Mouse (Mus musculus): ENCODE data around the gene Ms4a6b.
"Not testable (repeated sequence)": the region's sequence is repeated elsewhere in the genome, so short reads cannot be mapped to it uniquely, and the experiment has no call there.

Gene Ms4a6b

DNA sequence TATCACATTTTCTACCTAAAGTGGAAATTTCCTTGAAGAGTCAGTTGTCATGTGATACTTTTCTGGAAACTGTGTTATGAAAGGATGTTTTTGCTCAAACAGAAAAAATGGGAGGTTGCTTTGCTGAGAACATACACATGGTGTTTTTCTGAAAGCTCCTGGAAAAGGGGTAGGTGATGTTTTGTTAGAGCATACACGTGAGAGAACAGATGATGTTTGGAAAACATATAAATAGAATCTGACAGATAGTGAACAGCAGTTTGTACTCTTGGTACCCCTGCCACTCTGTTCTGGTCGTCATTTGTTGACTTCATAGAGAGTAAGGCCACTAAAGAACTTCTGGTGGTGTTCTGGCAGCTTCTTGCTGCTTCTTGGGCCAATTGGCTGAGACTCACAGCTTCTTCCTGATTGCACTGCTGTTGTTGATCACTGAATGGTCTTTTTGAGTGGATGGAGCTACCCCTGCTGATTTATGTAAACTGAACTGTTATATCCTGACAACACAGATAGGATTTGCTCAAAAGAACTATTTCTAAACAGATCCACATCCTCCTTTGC lies 17.7 kb downstream of the Ms4a6b start:
- DNase-seq (ENCODE audit: low spot score), result no peak

- no peak for DNase-seq (ENCODE audit: low spot score)
Observed at GRCm38 (mm10) chr19:11536593-11536992, 20.3 kb downstream of the Ms4a6b start, which contains the start of gene Ms4a4d. Ms4a4d (plus strand) TSS chr19:11536801.

DNA sequence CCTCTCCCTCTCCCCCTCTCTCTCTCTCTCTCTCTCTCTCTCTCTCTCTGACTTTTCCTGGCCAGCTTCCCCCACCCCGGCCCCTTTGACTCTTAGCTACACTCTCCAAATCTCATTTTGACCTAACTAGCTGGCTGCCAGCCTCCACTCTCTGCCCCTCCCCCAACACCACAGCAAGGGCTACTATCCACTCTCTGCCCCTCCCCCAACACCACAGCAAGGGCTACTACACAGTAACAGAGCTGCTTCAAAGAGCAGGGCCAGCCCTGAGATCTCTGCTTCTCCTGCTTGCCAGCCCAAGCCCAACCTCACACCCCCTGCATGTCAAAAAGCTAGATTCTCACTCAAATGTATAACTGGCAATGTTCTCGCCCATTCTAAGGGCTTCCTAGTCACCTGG lies 21.0 kb downstream of the Ms4a6b start:
- DNase-seq (ENCODE audit: low spot score), result no peak

GRCm38 (mm10) chr19:11540166-11540821 lies 24.0 kb downstream of the Ms4a6b start:
- not testable (repeated sequence) for DNase-seq (ENCODE audit: low spot score)

- not testable (repeated sequence) for DNase-seq (ENCODE audit: low spot score)
Observed at GRCm38 (mm10) chr19:11544383-11544782, 28.1 kb downstream of the Ms4a6b start.

DNA sequence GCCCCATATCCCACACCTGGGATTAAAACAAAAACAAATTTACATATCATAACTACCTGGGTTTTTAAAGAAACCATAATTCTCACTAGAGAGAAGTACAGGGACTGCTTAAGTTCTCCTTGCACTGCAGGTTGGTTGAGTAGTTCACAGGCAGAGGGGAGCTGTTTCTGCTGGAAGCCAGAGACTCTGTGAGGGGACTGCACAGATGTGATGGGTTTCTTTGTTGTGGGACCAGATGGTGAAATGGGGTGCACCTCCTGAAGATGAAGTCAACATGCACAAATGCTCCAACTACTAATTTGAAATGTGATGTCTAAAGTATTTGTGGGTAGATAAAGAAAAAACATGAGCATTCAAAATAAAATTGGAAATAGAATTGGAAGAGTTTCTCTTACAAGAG lies 31.6 kb downstream of the Ms4a6b start:
- DNase-seq (ENCODE audit: low spot score), result no peak

DNA sequence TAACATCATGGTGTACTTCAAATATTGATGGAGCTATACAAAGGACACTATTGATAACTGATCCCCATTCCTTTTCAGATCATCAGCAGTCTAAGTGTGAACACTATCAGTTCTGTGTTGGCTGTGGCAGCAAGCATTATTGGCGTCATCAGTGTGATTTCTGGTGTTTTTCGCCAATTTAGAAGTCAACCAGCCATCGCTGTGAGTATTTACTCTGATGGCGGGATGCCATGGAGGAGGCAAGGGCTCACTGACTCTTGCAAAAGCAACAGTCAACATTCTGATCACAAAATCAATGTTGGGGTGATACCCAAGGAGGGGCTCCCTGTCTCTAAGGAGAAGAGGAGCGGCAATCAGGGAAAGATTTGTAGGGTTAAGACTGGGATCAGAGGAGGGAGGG lies 38.4 kb downstream of the Ms4a6b start:
- no peak for DNase-seq (ENCODE audit: low spot score)

DNA sequence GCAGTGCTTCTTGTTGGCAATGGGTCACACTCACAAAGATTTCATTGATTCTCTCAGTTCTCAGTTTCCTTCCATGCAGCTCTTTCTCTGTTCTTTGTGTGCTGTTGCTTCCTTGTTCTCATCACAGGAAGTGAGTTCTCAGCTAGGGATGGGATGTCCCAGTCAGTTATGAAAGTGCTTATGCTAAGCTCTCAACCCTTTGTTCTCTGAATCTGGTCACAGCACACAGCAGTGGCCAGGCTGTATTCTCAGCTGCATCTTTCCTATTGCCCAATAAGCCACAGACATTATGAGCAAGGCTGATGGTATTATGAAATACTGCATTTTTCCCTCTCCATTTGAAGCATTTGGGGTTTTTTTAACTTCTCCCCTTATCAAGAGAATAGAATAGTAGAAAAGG lies 43.2 kb downstream of the Ms4a6b start:
- not testable (repeated sequence) for DNase-seq (ENCODE audit: low spot score)

DNA sequence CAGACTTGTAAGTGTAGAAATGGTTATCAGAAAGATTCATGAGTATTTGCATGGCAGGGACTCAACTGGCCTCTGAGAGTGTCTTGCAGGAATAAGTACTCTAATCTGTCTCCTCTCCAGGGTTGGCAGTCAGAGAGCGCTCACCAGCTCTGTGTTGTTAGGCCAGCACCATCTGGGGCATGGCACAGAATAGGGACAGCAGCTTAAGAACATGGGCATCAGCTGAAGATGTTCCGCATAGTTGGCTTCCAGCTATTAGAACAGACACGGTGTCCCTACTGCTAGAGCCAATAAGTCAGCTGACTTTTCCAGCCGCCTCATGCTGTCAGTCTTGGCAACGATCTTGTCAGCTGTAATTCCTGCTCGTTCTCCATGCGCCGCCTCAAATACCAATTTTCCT lies 58.7 kb downstream of the Ms4a6b start:
- DNase-seq (ENCODE audit: low spot score), result no peak

Measured in urinary bladder, postnatal 10 days (tissue).